Mouse (Mus musculus): ENCODE results near the gene St5.

DNA sequence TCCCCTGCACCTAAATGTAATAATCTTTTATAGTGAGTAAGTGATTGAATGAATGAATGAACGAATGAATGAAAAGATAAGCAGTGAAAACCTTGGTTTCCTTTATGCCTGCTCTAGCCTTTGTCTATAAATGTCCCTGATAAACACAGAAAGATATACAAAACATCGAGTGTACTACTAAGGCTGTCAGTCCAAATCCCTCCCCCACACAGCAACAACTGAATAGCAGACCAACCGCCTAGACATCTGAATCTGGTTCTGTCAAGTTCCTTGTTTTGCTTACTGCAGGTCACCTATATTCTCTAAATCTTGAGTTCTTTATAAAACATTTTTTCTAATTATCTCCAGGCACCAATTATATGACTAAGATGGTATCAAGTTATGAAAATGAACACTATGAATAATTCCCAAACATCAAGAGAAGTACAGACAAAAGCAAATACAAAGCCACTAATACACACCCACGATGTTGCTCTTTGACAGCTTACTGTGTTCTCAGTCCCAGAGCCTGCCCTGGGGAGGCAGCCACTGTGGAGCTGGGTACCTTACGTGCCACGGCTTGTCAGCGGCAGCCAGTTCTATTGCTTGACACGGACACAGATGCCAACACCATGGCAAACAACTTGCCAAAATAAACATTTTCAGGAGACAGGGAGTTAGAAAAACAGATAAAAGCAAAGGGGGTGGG is 141.8 kb downstream of the St5 start:
- TF ChIP-seq CTCF (IDR thresholded peaks at IDR 0.05 in 2 of 3, conservative IDR thresholded peaks at IDR 0.05 in 1 of 3; ENCODE audit: control insufficient read depth in 1 of 3, insufficient read depth in 1 of 3, low read depth in 2 of 3, low read length in 3 of 3, poor library complexity in 1 of 3, severe bottlenecking in 1 of 3) (no peak), EP300 (IDR thresholded peaks at IDR 0.05; ENCODE audit: low read depth in 1 of 2, low read length in 2 of 2) (no peak), USF1 (IDR thresholded peaks at IDR 0.05; ENCODE audit: low read depth, low read length) (no peak), SMC3 (IDR thresholded peaks at IDR 0.05; ENCODE audit: low read depth, low read length) (no peak), USF2 (IDR thresholded peaks at IDR 0.05; ENCODE audit: borderline replicate concordance in 1 of 2, insufficient read depth in 1 of 2, low read depth in 1 of 2, low read length in 2 of 2) (no peak), POLR2A (IDR thresholded peaks at IDR 0.05; ENCODE audit: control insufficient read depth in 1 of 2, insufficient read depth in 1 of 2, low read depth in 1 of 2, low read length in 2 of 2, poor library complexity in 1 of 2) (no peak), POLR2AphosphoS2 (IDR thresholded peaks at IDR 0.05; ENCODE audit: low read length) (no peak), NRF1 (IDR thresholded peaks at IDR 0.05; ENCODE audit: insufficient read depth, low read depth, low read length, poor library complexity, severe bottlenecking) (no peak), MAZ (IDR thresholded peaks at IDR 0.05; ENCODE audit: low read depth, low read length) (no peak), MAX (IDR thresholded peaks at IDR 0.05; ENCODE audit: low read length) (no peak), JUND (IDR thresholded peaks at IDR 0.05; ENCODE audit: low read depth, low read length) (no peak), MXI1 (IDR thresholded peaks at IDR 0.05; ENCODE audit: low read depth, low read length) (no peak)
